Mouse (Mus musculus) erythroblast, embryonic 14.5 days (primary cell): ENCODE results near the gene Trib3.

ENCODE experiments used
- GATA1 ChIP-seq: IDR thresholded peaks from 2 replicates; pipeline ENCODE4 v1.6.1; 2012; ENCODE audit warnings: low read length, inconsistent platforms, mixed read lengths
- TAL1 ChIP-seq: IDR thresholded peaks from 3 replicates; pipeline ENCODE4 v1.6.1; 2012; ENCODE audit warnings: low read length, inconsistent platforms, mixed read lengths

- no peak for TF ChIP-seq GATA1
- TF ChIP-seq TAL1 = no peak
Measured at GRCm38 (mm10) chr2:152317054-152317453, 26.8 kb downstream of the Trib3 start.
